Mouse (Mus musculus): Measurements from ENCODE around the gene Exoc3l4.

Gene Exoc3l4

GRCm38 (mm10) chr12:111416921-111417779 lies at the start of gene Exoc3l4:
Gene Exoc3l4 (plus strand): TSS chr12:111417017.
- in situ Hi-C loops (cut with MboI; ENCODE audit: low pct_unique_long_range_greater_than_20kb in 1 of 2, low sequenced_read_pairs in 2 of 2, unreplicated experiment in 1 of 2) = no loop called here

GRCm38 (mm10) chr12:111367065-111367464 lies 49.8 kb upstream of the Exoc3l4 start:
- in situ Hi-C loops (cut with MboI; ENCODE audit: low pct_unique_long_range_greater_than_20kb in 1 of 2, low sequenced_read_pairs in 2 of 2, unreplicated experiment in 1 of 2) = no loop called here

DNA sequence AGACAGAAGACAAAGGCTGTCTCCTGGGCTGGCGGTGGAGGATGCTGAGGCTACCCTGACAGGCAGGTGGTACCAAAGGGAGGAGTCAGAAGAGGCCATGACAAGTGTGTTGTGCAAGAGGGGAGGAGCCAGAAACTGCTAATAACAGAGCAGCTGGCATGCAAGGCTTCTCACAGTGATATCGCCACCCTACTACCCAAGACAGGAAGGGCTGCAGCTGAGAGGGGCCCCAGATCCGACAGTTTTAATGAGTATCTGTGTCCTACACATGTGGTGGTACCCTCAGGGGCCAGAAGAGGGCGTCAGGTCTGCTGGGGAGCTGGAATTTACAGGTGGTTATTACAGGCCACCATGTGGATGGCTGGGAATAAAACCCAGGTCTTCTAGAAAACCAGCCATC lies 46.6 kb upstream of the Exoc3l4 start:
- in situ Hi-C loops (cut with MboI; ENCODE audit: low pct_unique_long_range_greater_than_20kb in 1 of 2, low sequenced_read_pairs in 2 of 2, unreplicated experiment in 1 of 2) = no loop called here

- in situ Hi-C loops (cut with MboI; ENCODE audit: low pct_unique_long_range_greater_than_20kb in 1 of 2, low sequenced_read_pairs in 2 of 2, unreplicated experiment in 1 of 2) = no loop called here
Measured at GRCm38 (mm10) chr12:111371905-111372304, 44.9 kb upstream of the Exoc3l4 start.

DNA sequence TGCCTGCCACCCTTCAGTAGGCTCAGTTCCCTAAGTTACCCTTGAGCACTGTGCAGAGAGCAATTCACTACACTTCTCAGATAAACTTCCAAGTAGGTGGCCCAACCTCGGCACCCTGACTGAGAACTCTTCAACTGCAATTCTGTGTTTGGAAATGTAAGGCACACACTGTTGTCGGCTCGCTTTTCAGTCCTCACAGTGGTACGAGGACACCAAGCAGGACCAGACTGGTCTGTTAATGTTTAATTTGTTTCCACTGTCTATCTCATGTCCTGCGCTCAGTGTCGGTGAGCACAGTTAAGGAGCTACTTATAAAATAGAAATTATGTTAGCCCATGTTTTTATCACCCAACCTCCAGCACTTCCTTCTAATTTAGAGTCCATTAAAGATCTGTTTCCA lies 43.4 kb upstream of the Exoc3l4 start:
- in situ Hi-C loops (cut with MboI; ENCODE audit: low pct_unique_long_range_greater_than_20kb in 1 of 2, low sequenced_read_pairs in 2 of 2, unreplicated experiment in 1 of 2) = no loop called here

- in situ Hi-C loops (cut with MboI; ENCODE audit: low pct_unique_long_range_greater_than_20kb in 1 of 2, low sequenced_read_pairs in 2 of 2, unreplicated experiment in 1 of 2) = no loop called here
Measured at GRCm38 (mm10) chr12:111374727-111375126, 42.1 kb upstream of the Exoc3l4 start.

- in situ Hi-C loops (cut with MboI; ENCODE audit: low pct_unique_long_range_greater_than_20kb in 1 of 2, low sequenced_read_pairs in 2 of 2, unreplicated experiment in 1 of 2) = no loop called here
Measured at GRCm38 (mm10) chr12:111375559-111375958, 41.3 kb upstream of the Exoc3l4 start.

GRCm38 (mm10) chr12:111376053-111376452 lies 40.8 kb upstream of the Exoc3l4 start:
- in situ Hi-C loops (cut with MboI; ENCODE audit: low pct_unique_long_range_greater_than_20kb in 1 of 2, low sequenced_read_pairs in 2 of 2, unreplicated experiment in 1 of 2) = no loop called here

GRCm38 (mm10) chr12:111376826-111377331 lies 39.9 kb upstream of the Exoc3l4 start:
- in situ Hi-C loops (cut with MboI; ENCODE audit: low pct_unique_long_range_greater_than_20kb in 1 of 2, low sequenced_read_pairs in 2 of 2, unreplicated experiment in 1 of 2) = no loop called here

DNA sequence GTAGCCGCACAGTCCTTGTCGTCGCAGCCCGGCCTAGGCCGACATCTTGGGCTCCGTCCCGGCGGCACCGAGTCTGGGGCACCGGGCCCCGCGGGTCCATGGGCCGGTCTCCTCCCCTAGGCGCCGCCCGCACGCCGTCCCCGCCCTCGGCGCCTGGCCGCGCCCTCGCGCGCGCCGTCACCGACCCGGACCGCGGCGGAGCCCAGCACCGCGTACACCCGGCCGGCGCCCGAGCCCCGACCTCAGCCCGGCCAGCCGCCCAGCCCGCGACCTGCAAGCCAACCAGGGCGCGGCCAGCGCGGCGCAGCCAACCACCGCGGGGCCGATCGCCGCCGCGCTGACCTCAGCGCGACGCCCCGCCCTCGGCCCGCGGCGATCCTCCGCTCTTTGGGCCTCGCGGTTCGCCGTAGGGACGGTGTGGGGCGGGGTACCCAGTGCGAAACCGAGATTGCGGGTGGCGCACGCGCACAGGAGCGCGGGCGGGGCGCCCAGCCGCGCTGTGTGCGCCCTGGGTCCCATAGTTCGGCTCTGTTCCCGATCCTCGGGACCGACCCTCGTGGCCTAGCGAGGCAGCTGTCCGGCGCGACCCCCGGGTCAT lies 39.3 kb upstream of the Exoc3l4 start, which contains the start of gene Cdc42bpb:
Cdc42bpb (minus strand) TSS at position 343 of the 598 bp plus-strand sequence.
- in situ Hi-C loops (cut with MboI; ENCODE audit: low pct_unique_long_range_greater_than_20kb in 1 of 2, low sequenced_read_pairs in 2 of 2, unreplicated experiment in 1 of 2) = no loop called here

DNA sequence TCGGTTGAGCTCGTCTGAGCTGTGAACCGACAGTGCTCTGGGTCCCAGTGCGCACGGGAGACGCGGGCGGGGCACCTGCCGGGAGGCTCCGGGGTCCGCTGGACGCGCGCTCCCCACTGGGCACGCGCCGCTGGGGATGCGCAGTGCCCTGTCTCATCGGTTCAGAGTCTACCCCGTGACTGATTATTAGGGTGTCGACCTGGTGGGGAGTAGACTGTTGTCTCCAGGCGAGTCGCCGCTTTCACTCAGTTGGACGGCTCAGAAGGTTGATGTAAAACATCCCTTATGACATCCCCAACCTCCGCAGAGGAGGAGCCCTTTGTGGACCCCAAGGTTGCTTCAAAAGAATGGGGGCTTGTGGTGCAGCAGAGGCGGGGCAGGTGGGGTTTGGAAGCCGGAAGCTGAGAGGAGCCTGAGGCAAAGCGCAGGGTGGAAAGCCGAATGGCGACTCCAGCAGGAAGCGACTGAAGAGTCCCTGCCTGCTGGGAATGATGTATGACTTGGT lies 38.8 kb upstream of the Exoc3l4 start:
- in situ Hi-C loops (cut with MboI; ENCODE audit: low pct_unique_long_range_greater_than_20kb in 1 of 2, low sequenced_read_pairs in 2 of 2, unreplicated experiment in 1 of 2) = no loop called here

- in situ Hi-C loops (cut with MboI; ENCODE audit: low pct_unique_long_range_greater_than_20kb in 1 of 2, low sequenced_read_pairs in 2 of 2, unreplicated experiment in 1 of 2) = no loop called here
Measured at GRCm38 (mm10) chr12:111378812-111379211, 38.0 kb upstream of the Exoc3l4 start.

DNA sequence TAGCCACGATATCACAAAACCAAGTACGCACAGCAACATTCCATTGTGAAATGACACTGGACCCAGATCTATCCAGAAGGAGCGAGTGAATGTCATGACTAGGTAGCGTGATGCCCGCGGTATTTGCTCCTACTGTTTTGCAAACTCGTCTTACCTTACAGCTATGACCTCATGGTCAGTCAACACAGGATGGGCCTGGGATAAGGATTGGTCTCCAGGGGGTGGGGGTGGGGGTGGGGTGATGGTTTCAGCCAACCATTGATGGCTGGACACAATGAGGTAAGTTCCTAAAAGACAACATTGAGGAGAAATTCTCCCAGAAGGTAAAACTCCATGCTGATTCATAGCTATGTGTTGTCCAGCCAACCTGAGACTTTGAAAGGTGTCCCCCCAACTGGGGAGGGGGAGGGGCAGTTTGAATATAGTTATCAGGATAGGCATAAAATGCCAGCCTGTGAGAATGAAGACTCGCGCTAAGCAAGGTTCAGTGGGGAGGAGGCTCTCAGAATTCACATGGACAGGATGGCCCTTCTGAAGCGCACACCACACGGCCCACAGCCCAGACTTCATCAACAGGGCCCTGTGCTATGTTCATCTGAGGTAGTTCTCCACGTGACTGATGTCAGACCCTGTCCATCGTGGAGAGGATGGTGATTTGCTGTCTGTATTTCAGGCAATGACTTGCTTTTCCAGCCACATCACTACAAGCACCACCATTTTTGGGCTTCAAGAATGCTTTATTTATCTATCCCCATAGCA lies 30.8 kb upstream of the Exoc3l4 start:
- in situ Hi-C loops (cut with MboI; ENCODE audit: low pct_unique_long_range_greater_than_20kb in 1 of 2, low sequenced_read_pairs in 2 of 2, unreplicated experiment in 1 of 2) = no loop called here

DNA sequence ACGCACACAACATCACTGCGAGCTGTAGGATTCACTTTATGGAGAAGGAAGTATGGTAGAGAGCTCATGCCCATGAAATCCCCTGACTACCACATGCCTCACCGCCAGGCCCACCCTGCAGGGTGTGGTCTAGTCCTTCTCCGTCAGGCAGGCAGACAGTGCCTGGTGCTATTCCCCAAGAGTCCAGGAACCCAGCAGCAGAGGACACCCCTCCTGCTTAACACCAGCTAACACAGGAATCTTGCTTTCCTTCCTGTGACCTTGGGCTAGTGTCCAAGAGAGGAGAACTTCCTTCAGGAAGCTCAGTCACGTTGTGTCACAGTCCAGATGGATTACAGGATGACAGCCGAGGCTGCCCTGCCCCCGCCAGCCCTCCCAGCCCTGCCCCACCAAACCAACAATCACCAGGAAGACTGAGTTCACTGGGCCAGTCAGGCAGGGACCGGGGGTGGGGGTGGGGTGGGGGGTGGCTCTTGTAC lies 30.1 kb upstream of the Exoc3l4 start:
- in situ Hi-C loops (cut with MboI; ENCODE audit: low pct_unique_long_range_greater_than_20kb in 1 of 2, low sequenced_read_pairs in 2 of 2, unreplicated experiment in 1 of 2) = no loop called here

DNA sequence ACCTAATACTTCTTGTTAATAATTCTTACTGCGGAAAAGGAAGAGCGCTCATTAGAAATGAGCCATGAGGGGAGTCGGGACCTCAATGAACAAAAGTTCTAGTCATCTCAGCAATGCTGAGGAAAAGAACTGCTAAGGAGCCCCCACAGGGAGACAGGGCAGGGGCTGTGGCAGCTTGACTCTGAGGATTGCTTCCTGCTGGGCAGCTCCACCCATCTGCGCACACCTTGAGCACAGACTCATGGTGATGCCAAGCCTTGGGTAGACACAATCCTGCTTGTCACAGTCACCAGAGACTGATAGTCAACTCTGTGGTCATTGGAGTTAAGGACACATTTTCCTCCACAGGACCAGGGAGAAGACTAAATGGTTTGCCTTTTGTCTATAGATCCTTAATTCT lies 29.7 kb upstream of the Exoc3l4 start:
- in situ Hi-C loops (cut with MboI; ENCODE audit: low pct_unique_long_range_greater_than_20kb in 1 of 2, low sequenced_read_pairs in 2 of 2, unreplicated experiment in 1 of 2) = no loop called here

DNA sequence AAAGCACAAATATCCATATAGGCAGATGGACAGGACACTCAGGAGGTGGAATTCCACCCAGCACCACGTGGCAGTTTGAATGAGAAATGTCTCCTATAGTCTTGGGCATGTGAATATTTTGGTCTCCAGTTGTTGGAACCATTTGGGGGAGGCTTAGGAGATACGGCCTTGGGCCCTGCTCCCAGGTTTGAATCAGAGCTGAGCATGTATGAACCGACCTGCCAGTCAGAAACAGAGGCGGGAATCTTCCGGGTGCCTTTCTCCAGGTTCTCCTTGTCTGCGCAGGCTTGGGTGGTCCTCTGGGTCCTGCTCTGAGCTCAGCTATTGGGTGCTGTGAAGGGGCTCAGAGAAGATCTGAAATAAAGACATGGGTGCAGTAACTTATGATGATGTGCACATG lies 22.8 kb upstream of the Exoc3l4 start:
- in situ Hi-C loops (cut with MboI; ENCODE audit: low pct_unique_long_range_greater_than_20kb in 1 of 2, low sequenced_read_pairs in 2 of 2, unreplicated experiment in 1 of 2) = no loop called here

GRCm38 (mm10) chr12:111396997-111397396 lies 19.8 kb upstream of the Exoc3l4 start:
- in situ Hi-C loops (cut with MboI; ENCODE audit: low pct_unique_long_range_greater_than_20kb in 1 of 2, low sequenced_read_pairs in 2 of 2, unreplicated experiment in 1 of 2) = no loop called here

- in situ Hi-C loops (cut with MboI; ENCODE audit: low pct_unique_long_range_greater_than_20kb in 1 of 2, low sequenced_read_pairs in 2 of 2, unreplicated experiment in 1 of 2) = no loop called here
Measured at GRCm38 (mm10) chr12:111401454-111402184, 15.2 kb upstream of the Exoc3l4 start.
